Mouse (Mus musculus) CH12.LX (cell line): Measurements from ENCODE around the gene Mad2l2.

Experiments
- POLR2AphosphoS2 ChIP-seq: IDR thresholded peaks from 2 replicates; pipeline ENCODE4 v1.6.1; 2011; ENCODE audit warnings: low read depth, low read length, improper control_type of control experiment
- RAD21 ChIP-seq: IDR thresholded peaks from 2 replicates; pipeline ENCODE4 v1.6.1; 2011; ENCODE audit warnings: low read depth, mild to moderate bottlenecking, low read length, improper control_type of control experiment, moderate library complexity
- SIN3A ChIP-seq: IDR thresholded peaks from 2 replicates; pipeline ENCODE4 v1.6.1; 2012; ENCODE audit warnings: low read length, improper control_type of control experiment, inconsistent platforms

GRCm38 (mm10) chr4:148130133-148130532 lies at the start of gene Mad2l2:
- no peak for TF ChIP-seq RAD21
- TF ChIP-seq SIN3A: no peak
- no peak for TF ChIP-seq POLR2AphosphoS2
